Mouse (Mus musculus): ENCODE measurements at regions not wholly inside any gene's neighbourhood (a gene's known extent, or its start where the extent isn't known, plus 50 kb on each side); places are given as distances from the start of the nearest gene placed in this dataset.

DNA sequence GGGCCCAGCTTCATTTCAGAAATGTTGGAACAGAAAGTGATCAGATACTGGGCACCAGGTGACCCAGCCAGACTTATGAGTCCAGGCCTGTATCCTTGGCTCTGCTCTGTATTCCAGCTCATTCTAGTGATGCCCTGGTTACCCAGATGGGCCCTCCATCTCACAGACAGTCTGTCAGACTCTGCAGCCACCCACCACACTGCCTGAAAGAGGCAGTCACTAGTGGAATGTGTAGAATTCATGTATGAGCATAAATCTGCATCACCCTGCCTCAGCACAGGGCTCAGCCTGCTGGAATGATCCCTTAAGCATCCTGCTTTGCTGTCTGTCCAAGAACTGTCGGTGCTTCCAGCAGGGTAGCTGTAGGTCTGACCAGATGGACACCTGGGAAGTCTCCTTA lies 51.8 kb upstream of the Nectin1 start:
- no peaks in the 10 kb centered on the region for H3K4me1 ChIP-seq
- H3K9me3 ChIP-seq: no peaks in the 10 kb centered on the region
- no peaks in the 10 kb centered on the region for H3K36me3 ChIP-seq (replicated peaks)
- H3K4me3 ChIP-seq: no peak overlapping the region
- H3K27ac ChIP-seq: no peak overlapping the region
- ATAC-seq (replicated peaks): no peak
- WGBS: 96% methylated on average over 1 of the region's 1 CpGs
- no peak overlapping the region for H3K4me2 ChIP-seq
- H3K27me3 ChIP-seq (replicated peaks): no peaks in the 10 kb centered on the region
- no peak overlapping the region for H3K9ac ChIP-seq

DNA sequence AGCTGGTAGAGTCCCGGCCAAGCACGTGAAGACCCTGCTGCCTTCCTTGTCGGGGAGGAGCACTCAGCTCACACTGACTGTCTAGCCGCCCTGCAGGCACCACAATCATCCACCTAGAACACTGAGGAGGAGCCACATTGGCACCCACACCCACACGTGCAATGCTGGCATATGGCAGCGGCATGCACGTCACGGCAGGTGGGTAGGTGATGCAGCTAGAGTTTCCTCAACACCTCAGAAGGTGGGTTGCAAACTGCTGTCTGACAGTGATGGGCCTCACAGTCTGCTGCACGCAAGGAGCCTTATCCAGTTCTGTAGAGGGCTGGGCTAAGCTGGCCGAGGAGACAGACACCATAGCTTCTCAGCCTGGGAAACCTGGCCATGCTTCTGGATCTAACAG lies 51.2 kb upstream of the Nectin1 start:
- Histone ChIP-seq H3K9ac (no peak overlapping the region), H3K27me3 (replicated peaks) (no peaks in the 10 kb centered on the region), H3K4me2 (no peak overlapping the region), H3K4me1 (no peaks in the 10 kb centered on the region), H3K9me3 (no peaks in the 10 kb centered on the region), H3K27ac (no peak overlapping the region), H3K4me3 (no peak overlapping the region), H3K36me3 (replicated peaks) (no peaks in the 10 kb centered on the region)
- 90% methylated on average over 10 of the region's 10 CpGs for WGBS
- ATAC-seq (replicated peaks): no peak
